Mouse (Mus musculus) CH12.LX (cell line): Measurements from ENCODE around the gene Mslnl. TPM values are rescaled to one million over a fixed set of nuclear protein-coding genes. Genes with fewer than 3 reads are reported as not detected.
A peak's percentile ranks its signal among the peaks of the same experiment; 100 is the strongest.

Experiments used
- DNase-seq: peaks from one replicate; pipeline ENCODE4 v3.0.0-alpha.2; 2013; ENCODE audit errors: extremely low read depth
- H3K27ac ChIP-seq: 2 replicates; pipeline ENCODE4 v1.5.1; 2012; ENCODE audit warnings: low read depth, mild to moderate bottlenecking, control low read depth, moderate library complexity; ENCODE audit not compliant: insufficient read depth
- H3K27me3 ChIP-seq: replicated peaks from 2 replicates; pipeline ENCODE3; 2012; ENCODE audit warnings: inconsistent platforms
- H3K36me3 ChIP-seq, 2 experiments: replicated peaks in 1 of 2; 2 replicates each; pipeline versions ENCODE3 to v1.6.1; 2012; ENCODE audit warnings: inconsistent platforms in 1 of 2, low read length in 1 of 2, mild to moderate bottlenecking in 1 of 2, mixed read lengths in 1 of 2, moderate library complexity in 1 of 2; ENCODE audit not compliant: control insufficient read depth in 1 of 2, insufficient read depth in 1 of 2
- H3K4me1 ChIP-seq, 2 experiments: 2 replicates each; pipeline ENCODE4 v1.6.1; 2012; ENCODE audit warnings: inconsistent platforms in 1 of 2, moderate library complexity in 1 of 2; ENCODE audit not compliant: insufficient read depth in 2 of 2, control insufficient read depth in 1 of 2
- H3K4me2 ChIP-seq: 2 replicates; pipeline ENCODE4 v1.6.1; 2012; ENCODE audit warnings: low read depth, mild to moderate bottlenecking, control low read depth; ENCODE audit not compliant: poor library complexity, insufficient read depth, severe bottlenecking
- H3K4me3 ChIP-seq, 3 experiments: fragments of 150-350 bp in 1 of 3; sonication (generic) in 1 of 3; replicated peaks in 1 of 3; 2 replicates each; pipeline versions ENCODE3 to v1.5.1; 2011 to 2012; ENCODE audit warnings: low read depth in 2 of 3, low read length in 2 of 3, mild to moderate bottlenecking in 2 of 3, moderate library complexity in 2 of 3, control low read depth in 1 of 3, improper control_type of control experiment in 1 of 3, inconsistent platforms in 1 of 3, mixed read lengths in 1 of 3; ENCODE audit not compliant: poor library complexity in 1 of 3
- H3K79me2 ChIP-seq: replicated peaks from 2 replicates; pipeline ENCODE4 v1.6.1; 2012; ENCODE audit warnings: mild to moderate bottlenecking, moderate library complexity; ENCODE audit not compliant: control insufficient read depth, poor library complexity, insufficient read depth, severe bottlenecking; ENCODE audit errors: extremely low read depth
- H3K9ac ChIP-seq: 2 replicates; pipeline ENCODE4 v1.6.1; 2012; ENCODE audit warnings: low read depth, mild to moderate bottlenecking, control low read depth, moderate library complexity; ENCODE audit not compliant: insufficient read depth
- H3K9me3 ChIP-seq: replicated peaks from 2 replicates; pipeline ENCODE3; 2012; ENCODE audit warnings: low read length, inconsistent platforms, mixed read lengths
- CHD1 ChIP-seq: IDR thresholded peaks from 2 replicates; pipeline ENCODE4 v1.6.1; 2012; ENCODE audit warnings: low read depth, low read length, improper control_type of control experiment, inconsistent platforms
- CHD2 ChIP-seq: IDR thresholded peaks from 2 replicates; pipeline ENCODE4 v1.6.1; 2011; ENCODE audit warnings: low read length, improper control_type of control experiment
- E2F4 ChIP-seq: IDR thresholded peaks from 2 replicates; pipeline ENCODE4 v1.6.1; 2011; ENCODE audit warnings: low read depth, low read length, improper control_type of control experiment; ENCODE audit not compliant: insufficient replicate concordance
- ELF1 ChIP-seq: IDR thresholded peaks from 2 replicates; pipeline ENCODE4 v1.6.1; 2014; ENCODE audit warnings: low read depth, mild to moderate bottlenecking, inconsistent platforms, low read length, improper control_type of control experiment
- EP300 ChIP-seq: IDR thresholded peaks from 2 replicates; pipeline ENCODE4 v1.6.1; 2011; ENCODE audit warnings: low read length, improper control_type of control experiment
- ETS1 ChIP-seq: conservative IDR thresholded peaks from 2 replicates; pipeline ENCODE4 v1.6.1; 2012; ENCODE audit warnings: low read depth, mild to moderate bottlenecking, inconsistent platforms, low read length, improper control_type of control experiment, moderate library complexity
- GABPA ChIP-seq: IDR thresholded peaks from 2 replicates; pipeline ENCODE4 v1.6.1; 2012; ENCODE audit warnings: low read depth, low read length, improper control_type of control experiment, inconsistent platforms; ENCODE audit not compliant: insufficient replicate concordance
- IRF4 ChIP-seq: IDR thresholded peaks from 2 replicates; pipeline ENCODE4 v1.6.1; 2014; ENCODE audit warnings: low read depth, mild to moderate bottlenecking, inconsistent platforms, low read length, improper control_type of control experiment
- JUND ChIP-seq: conservative IDR thresholded peaks from 2 replicates; pipeline ENCODE4 v1.6.1; 2011; ENCODE audit warnings: low read depth, low read length, improper control_type of control experiment
- KAT2A ChIP-seq: IDR thresholded peaks from 2 replicates; pipeline ENCODE4 v1.6.1; 2012; ENCODE audit warnings: low read length, improper control_type of control experiment, inconsistent platforms; ENCODE audit not compliant: insufficient replicate concordance
- MAZ ChIP-seq: IDR thresholded peaks from 2 replicates; pipeline ENCODE4 v1.6.1; 2012; ENCODE audit warnings: low read depth, mild to moderate bottlenecking, inconsistent platforms, low read length, improper control_type of control experiment, moderate library complexity
- MXI1 ChIP-seq: IDR thresholded peaks from 2 replicates; pipeline ENCODE4 v1.6.1; 2011; ENCODE audit warnings: mild to moderate bottlenecking, low read depth, low read length, improper control_type of control experiment
- NRF1 ChIP-seq: IDR thresholded peaks from 2 replicates; pipeline ENCODE4 v1.6.1; 2014; ENCODE audit warnings: low read depth, mild to moderate bottlenecking, inconsistent platforms, low read length, improper control_type of control experiment, moderate library complexity
- POLR2AphosphoS2 ChIP-seq: IDR thresholded peaks from 2 replicates; pipeline ENCODE4 v1.6.1; 2011; ENCODE audit warnings: low read depth, low read length, improper control_type of control experiment
- RAD21 ChIP-seq: IDR thresholded peaks from 2 replicates; pipeline ENCODE4 v1.6.1; 2011; ENCODE audit warnings: low read depth, mild to moderate bottlenecking, low read length, improper control_type of control experiment, moderate library complexity
- SMC3 ChIP-seq: IDR thresholded peaks from 2 replicates; pipeline ENCODE4 v1.6.1; 2011; ENCODE audit warnings: low read depth, low read length, improper control_type of control experiment
- TBP ChIP-seq: conservative IDR thresholded peaks from 2 replicates; pipeline ENCODE4 v1.6.1; 2011; ENCODE audit warnings: low read depth, low read length, improper control_type of control experiment
- TCF12 ChIP-seq: IDR thresholded peaks from 2 replicates; pipeline ENCODE4 v1.6.1; 2014; ENCODE audit warnings: low read depth, mild to moderate bottlenecking, inconsistent platforms, low read length, improper control_type of control experiment
- UBTF ChIP-seq: IDR thresholded peaks from 2 replicates; pipeline ENCODE4 v1.6.1; 2012; ENCODE audit warnings: low read depth, mild to moderate bottlenecking, inconsistent platforms, low read length, improper control_type of control experiment, moderate library complexity
- USF1 ChIP-seq: IDR thresholded peaks from 2 replicates; pipeline ENCODE4 v1.6.1; 2014; ENCODE audit warnings: low read depth, mild to moderate bottlenecking, inconsistent platforms, low read length, improper control_type of control experiment
- USF2 ChIP-seq: conservative IDR thresholded peaks from 2 replicates; pipeline ENCODE4 v1.6.1; 2011; ENCODE audit warnings: low read depth, low read length, improper control_type of control experiment
- ZC3H11A ChIP-seq: IDR thresholded peaks from 2 replicates; pipeline ENCODE4 v1.6.1; 2012; ENCODE audit warnings: low read depth, mild to moderate bottlenecking, inconsistent platforms, low read length, improper control_type of control experiment
- ZMIZ1 ChIP-seq: IDR thresholded peaks from 2 replicates; pipeline ENCODE4 v1.6.1; 2012; ENCODE audit warnings: low read depth, mild to moderate bottlenecking, inconsistent platforms, low read length, improper control_type of control experiment
- ZNF384 ChIP-seq: IDR thresholded peaks from 2 replicates; pipeline ENCODE4 v1.6.1; 2012; ENCODE audit warnings: low read depth, low read length, improper control_type of control experiment, inconsistent platforms
- dilution Hi-C: fragments of 300-500 bp; cut with MboI; formaldehyde crosslinking; loops from 2 replicates; pipeline ENCODE4 v1.14.3; 2020; ENCODE audit warnings: low sequenced_read_pairs; ENCODE audit not compliant: extremely low pct_unique_long_range_greater_than_20kb, extremely low pct_ligation_motif_present
- in situ Hi-C: fragments of 300-500 bp; cut with MboI; formaldehyde crosslinking; loops from 3 replicates; pipeline ENCODE4 v1.14.3; 2019; ENCODE audit warnings: low sequenced_read_pairs, low pct_ligation_motif_present, low pct_unique_long_range_greater_than_20kb, mixed read lengths
- polyA plus RNA-seq: library from polyadenylated mRNA; unstranded; fragments of >175 nt; gene quantifications from 2 replicates; pipeline ENCODE4 v1.2.1, GENCODE M21; 2012; ENCODE audit warnings: low read depth; ENCODE audit not compliant: insufficient read length
- total RNA-seq, 2 experiments: library from RNA; depleted of rRNA; stranded (reverse); fragments of 300-350 nt in 1 of 2; fragments of >200 nt in 1 of 2; gene quantifications; 2 replicates each; pipeline ENCODE4 v1.2.3; 2012 to 2014

The Mslnl gene
- total and polyA plus RNA-seq, 3 experiments = not detected

DNA sequence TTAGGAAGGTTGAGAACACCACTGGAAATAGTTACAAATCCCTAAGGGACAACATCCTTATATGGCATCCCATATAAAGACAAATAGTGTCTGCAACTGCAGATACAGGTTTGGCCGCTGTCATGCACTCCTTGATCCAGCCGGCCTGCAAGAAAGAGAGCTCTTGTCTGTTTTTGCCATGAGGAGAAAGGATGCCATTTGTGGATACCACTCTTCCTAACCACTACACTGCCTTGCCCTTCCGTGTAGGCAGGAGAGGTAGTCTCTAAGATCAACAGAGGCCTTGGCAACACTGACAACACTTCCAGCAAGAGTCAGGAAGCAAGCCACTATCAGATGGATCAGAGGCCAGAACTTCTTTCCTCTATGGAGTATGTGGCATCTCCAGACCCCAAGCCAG, 50.4 kb downstream of the Mslnl start, which contains the start of gene Ccdc78:
Ccdc78 (plus strand) TSS at position 301 of the 400 bp plus-strand sequence.
- Histone ChIP-seq H3K4me1 (peaks cover 7 to 25% of the 10 kb centered on the region in 2 experiments), H3K9me3 (no peaks in the 10 kb centered on the region), H3K4me3 (peak within 1 kb of the TSS; percentile 65 to 81 (median 73)), H3K27ac (peak within 1 kb of the TSS; percentile 50; the same call in 1 of the 2 replicates), H3K9ac (no peak within 1 kb of the TSS; the same call in 1 of the 2 replicates), H3K27me3 (no peaks in the 10 kb centered on the region), H3K79me2 (0 out of 2 replicates have a peak, but pooled peaks cover 3% of the 10 kb centered on the region), H3K4me2 (peak within 1 kb of the TSS; percentile 52), H3K36me3 (peaks cover 48 to 76% of the 10 kb centered on the region in 2 experiments)
- dilution Hi-C loops = no loop called here
- TF ChIP-seq ETS1 (no peak), KAT2A (no peak), NRF1 (no peak), GABPA (no peak), USF2 (no peak), RAD21 (no peak), JUND (no peak), USF1 (no peak), EP300 (no peak), TCF12 (no peak), TBP (no peak)
- in situ Hi-C loops = no loop called here
- no peak for DNase-seq

- dilution Hi-C loops = no loop called here
- Histone ChIP-seq H3K27ac (no peak overlapping the region), H3K4me3 (no peak overlapping the region), H3K4me1 (peaks cover 7 to 27% of the 10 kb centered on the region in 2 experiments), H3K27me3 (no peaks in the 10 kb centered on the region), H3K79me2 (0 out of 2 replicates have a peak, but pooled peaks cover 3% of the 10 kb centered on the region), H3K9ac (no peak overlapping the region), H3K36me3 (peaks cover 41 to 70% of the 10 kb centered on the region in 2 experiments), H3K4me2 (no peak overlapping the region), H3K9me3 (no peaks in the 10 kb centered on the region)
- in situ Hi-C loops = no loop called here
- DNase-seq = no peak
- TF ChIP-seq USF1 (no peak), MAZ (no peak), ZMIZ1 (no peak), KAT2A (no peak), CHD1 (no peak), GABPA (no peak), ZC3H11A (no peak), POLR2AphosphoS2 (no peak), E2F4 (no peak), ETS1 (no peak), IRF4 (no peak), CHD2 (no peak), MXI1 (no peak), ELF1 (no peak), RAD21 (no peak), SMC3 (no peak), UBTF (no peak), ZNF384 (no peak)
Observed at GRCm38 (mm10) chr17:25786781-25787504, 51.1 kb downstream of the Mslnl start.
